Mouse (Mus musculus) hindbrain, embryonic 11.5 days (tissue): ENCODE data around the gene Txlnb. TPM values are rescaled to one million over a fixed set of nuclear protein-coding genes. Genes with fewer than 3 reads are reported as not detected.
"Not testable (repeated sequence)": the region's sequence is repeated elsewhere in the genome, so short reads cannot be mapped to it uniquely, and the experiment has no call there.

ENCODE experiments used
- ATAC-seq: fragments of 200-750 bp; cut with Nextera tagmentation; 2 replicates; pipeline ENCODE4 v1.8.0; 2017; ENCODE audit warnings: mild to moderate bottlenecking, moderate TSS enrichment, moderate library complexity; ENCODE audit not compliant: low FRiP score
- DNase-seq: peaks from one replicate; pipeline ENCODE4 v3.0.0-alpha.2; 2015; ENCODE audit warnings: low spot score
- H3K27ac ChIP-seq: fragments of 300-500 bp; sonication (generic); 2 replicates; pipeline ENCODE4 v1.5.1; 2014; ENCODE audit warnings: mild to moderate bottlenecking, low read depth, low read length
- H3K27me3 ChIP-seq: fragments of 300-500 bp; sonication (generic); 2 replicates; pipeline ENCODE4 v1.6.1; 2014; ENCODE audit warnings: mild to moderate bottlenecking, low read length, moderate library complexity, mixed read lengths; ENCODE audit not compliant: control insufficient read depth, insufficient read depth
- H3K36me3 ChIP-seq: fragments of 300-500 bp; sonication (generic); 2 replicates; pipeline ENCODE4 v1.6.1; 2014; ENCODE audit warnings: mild to moderate bottlenecking, low read length, moderate library complexity, mixed read lengths; ENCODE audit not compliant: control insufficient read depth, insufficient read depth
- H3K4me1 ChIP-seq: fragments of 300-500 bp; sonication (generic); replicated peaks from 2 replicates; pipeline ENCODE4 v1.6.1; 2014; ENCODE audit warnings: low read length, mixed read lengths; ENCODE audit not compliant: control insufficient read depth, insufficient read depth
- H3K4me2 ChIP-seq: fragments of 300-500 bp; sonication (generic); replicated peaks from 2 replicates; pipeline ENCODE4 v1.6.1; 2014; ENCODE audit warnings: mild to moderate bottlenecking, low read depth, low read length
- H3K4me3 ChIP-seq: fragments of 300-500 bp; sonication (generic); 2 replicates; pipeline ENCODE4 v1.5.1; 2014; ENCODE audit warnings: low read depth, low read length
- H3K9ac ChIP-seq: fragments of 300-500 bp; sonication (generic); 2 replicates; pipeline ENCODE4 v1.6.1; 2014; ENCODE audit warnings: low read depth, low read length
- H3K9me3 ChIP-seq: fragments of 300-500 bp; sonication (generic); 2 replicates; pipeline ENCODE4 v1.6.1; 2016; ENCODE audit warnings: low read length; ENCODE audit not compliant: control insufficient read depth
- WGBS: fragments of 180-500 bp; shearing (Covaris S2); extraction: QIAGEN DNeasy Blood & Tissue Kit; methylation state at CpG from one replicate; pipeline ENCODE4 v1.1.7; 2014; 5-methylcytosine and 5-hydroxymethylcytosine counted together
- polyA plus RNA-seq: library from polyadenylated mRNA; unstranded; fragments of >200 nt; fragmentation: Nextera tagmentation; extraction: Ambion mirVana; gene quantifications from 2 replicates; pipeline ENCODE4 v1.2.1, GENCODE M21; 2014

The Txlnb gene
- polyA plus RNA-seq, 1 experiment from 2014 or later, result 7.2 TPM

- Histone ChIP-seq H3K4me1 (no peaks in the 10 kb centered on the region), H3K27ac (no peak overlapping the region), H3K4me2 (no peak overlapping the region), H3K27me3 (no peaks in the 10 kb centered on the region), H3K4me3 (no peak overlapping the region), H3K9me3 (no peaks in the 10 kb centered on the region), H3K9ac (no peak overlapping the region), H3K36me3 (no peaks in the 10 kb centered on the region)
- ATAC-seq (no peak), DNase-seq (no peak)
- 91% methylated on average over 3 of the region's 3 CpGs for WGBS
Measured at GRCm38 (mm10) chr10:17774366-17774765, 21.7 kb upstream of the Txlnb start.

DNA sequence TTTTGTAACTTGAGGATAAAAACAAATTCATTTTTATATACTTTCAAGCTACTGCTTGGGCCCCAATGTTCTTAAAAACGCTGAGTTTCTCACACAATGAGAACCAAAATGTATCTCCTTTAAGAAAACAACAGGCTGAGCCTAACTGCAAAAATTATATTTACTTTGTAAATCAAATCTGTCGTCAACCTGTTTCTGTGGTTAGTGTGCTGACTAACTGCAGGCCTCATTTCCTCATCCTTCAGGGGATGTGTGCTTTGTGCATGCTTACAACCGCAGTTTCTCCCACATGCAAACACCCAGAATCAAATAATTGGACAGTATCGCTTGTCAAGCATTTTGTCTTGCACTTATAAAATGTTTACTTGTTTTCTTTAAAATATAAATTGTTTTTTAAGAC lies 20.9 kb upstream of the Txlnb start:
- H3K4me1 ChIP-seq, result no peaks in the 10 kb centered on the region
- no peak for DNase-seq

DNA sequence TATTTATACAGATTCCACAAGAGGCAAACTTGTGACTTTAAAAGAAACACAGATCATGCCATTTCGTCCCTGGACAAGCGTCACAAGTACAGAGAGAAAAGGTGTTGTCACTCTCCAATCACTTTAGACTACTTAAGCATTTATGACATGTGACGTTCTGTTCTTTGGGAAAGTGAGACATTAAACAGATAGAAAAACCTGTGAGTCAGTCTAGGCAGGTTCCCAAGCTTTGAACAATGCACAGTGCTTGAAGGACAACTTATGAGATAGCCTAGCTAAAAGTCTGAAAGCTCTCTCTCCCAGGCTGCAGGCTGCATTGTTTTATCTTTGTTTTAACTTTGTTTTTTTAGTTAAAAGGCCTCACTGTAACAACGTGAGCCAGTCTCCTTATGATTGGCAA lies 19.3 kb upstream of the Txlnb start:
- not testable (repeated sequence) for H3K9me3 ChIP-seq, H3K4me3 ChIP-seq, DNase-seq, H3K9ac ChIP-seq, H3K4me1 ChIP-seq, H3K4me2 ChIP-seq, ATAC-seq, H3K27ac ChIP-seq, H3K36me3 ChIP-seq, H3K27me3 ChIP-seq
- 82% methylated on average over 4 of the region's 4 CpGs for WGBS

More for the DNA sequence above, 20.9 kb upstream of the Txlnb start:
- Histone ChIP-seq H3K36me3 (no peaks in the 10 kb centered on the region), H3K4me3 (no peak overlapping the region), H3K4me2 (no peak overlapping the region), H3K27me3 (no peaks in the 10 kb centered on the region), H3K9ac (no peak overlapping the region), H3K9me3 (no peaks in the 10 kb centered on the region), H3K27ac (no peak overlapping the region)
- no peak for ATAC-seq
- 78% methylated on average over 4 of the region's 4 CpGs for WGBS

- Histone ChIP-seq H3K4me2 (no peak overlapping the region), H3K9me3 (no peaks in the 10 kb centered on the region), H3K4me1 (no peaks in the 10 kb centered on the region), H3K27ac (no peak overlapping the region), H3K27me3 (no peaks in the 10 kb centered on the region), H3K36me3 (no peaks in the 10 kb centered on the region), H3K4me3 (no peak overlapping the region), H3K9ac (no peak overlapping the region)
- DNase-seq (no peak), ATAC-seq (no peak)
- WGBS, result 78% methylated on average over 3 of the region's 3 CpGs
Measured at GRCm38 (mm10) chr10:17786771-17787170, 9.3 kb upstream of the Txlnb start.

- WGBS, result 74% methylated on average over 1 of the region's 1 CpGs
- H3K9ac ChIP-seq, result no peak overlapping the region
- DNase-seq, result no peak
- H3K4me3 ChIP-seq, result no peak overlapping the region
- H3K4me1 ChIP-seq, result no peaks in the 10 kb centered on the region
- ATAC-seq, result no peak
- H3K4me2 ChIP-seq, result no peak overlapping the region
- H3K27ac ChIP-seq, result no peak overlapping the region
- H3K36me3 ChIP-seq, result no peaks in the 10 kb centered on the region
- no peaks in the 10 kb centered on the region for H3K27me3 ChIP-seq
- H3K9me3 ChIP-seq, result no peaks in the 10 kb centered on the region
Measured at GRCm38 (mm10) chr10:17787938-17788337, 8.1 kb upstream of the Txlnb start.

DNA sequence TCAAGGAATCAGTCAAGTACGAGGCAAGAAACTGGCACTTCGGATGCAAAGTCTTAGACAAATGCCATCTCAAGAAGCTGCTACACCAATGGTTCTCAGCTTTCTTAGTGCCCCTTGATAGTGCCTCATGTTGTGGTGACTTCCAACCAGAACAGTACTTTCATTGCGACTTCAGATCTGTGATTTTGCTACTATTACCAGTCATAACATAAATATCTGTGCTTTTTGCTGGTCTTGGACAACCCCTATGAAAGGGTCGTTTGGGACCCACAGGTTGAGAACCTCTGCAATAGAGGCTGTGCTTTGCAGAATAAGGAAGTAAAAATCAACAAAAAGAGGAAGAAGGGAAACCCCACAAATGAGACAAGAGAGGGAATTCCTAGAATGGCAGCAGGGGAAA lies 7.7 kb upstream of the Txlnb start:
- no peak overlapping the region for H3K9ac ChIP-seq
- no peaks in the 10 kb centered on the region for H3K36me3 ChIP-seq
- H3K4me1 ChIP-seq, result no peaks in the 10 kb centered on the region
- H3K4me2 ChIP-seq, result no peak overlapping the region
- H3K9me3 ChIP-seq, result no peaks in the 10 kb centered on the region
- no peak for ATAC-seq
- H3K27me3 ChIP-seq, result no peaks in the 10 kb centered on the region
- H3K27ac ChIP-seq, result no peak overlapping the region
- no peak for DNase-seq
- 91% methylated on average over 4 of the region's 4 CpGs for WGBS
- no peak overlapping the region for H3K4me3 ChIP-seq

DNA sequence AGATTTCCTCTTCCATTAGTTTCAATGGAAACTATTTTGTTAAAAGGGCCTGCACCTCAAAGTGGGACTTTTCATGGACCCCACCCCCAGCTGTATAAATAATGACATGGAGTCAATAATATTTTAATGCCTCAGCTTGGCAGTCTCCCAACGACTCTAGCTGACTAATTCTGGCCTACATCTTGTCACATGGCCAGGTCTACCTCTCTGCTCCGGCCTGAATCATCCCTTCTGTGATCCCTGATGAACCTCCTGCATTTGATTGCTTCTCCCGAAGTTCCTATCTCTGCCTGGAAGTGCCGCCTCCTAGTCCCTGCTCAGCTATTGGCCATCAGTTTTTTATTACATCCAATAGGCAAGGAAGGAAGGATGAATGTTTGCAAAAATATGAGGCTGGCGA lies 2.1 kb upstream of the Txlnb start:
- no peak overlapping the region for H3K4me3 ChIP-seq
- no peak overlapping the region for H3K9ac ChIP-seq
- 95% methylated on average over 5 of the region's 5 CpGs for WGBS
- no peak overlapping the region for H3K27ac ChIP-seq
- DNase-seq (no peak), ATAC-seq (no peak)
- no peaks in the 10 kb centered on the region for H3K4me1 ChIP-seq
- H3K27me3 ChIP-seq, result no peaks in the 10 kb centered on the region
- H3K36me3 ChIP-seq, result no peaks in the 10 kb centered on the region
- H3K9me3 ChIP-seq, result no peaks in the 10 kb centered on the region
- no peak overlapping the region for H3K4me2 ChIP-seq

GRCm38 (mm10) chr10:17794443-17794842 lies 1.6 kb upstream of the Txlnb start:
- Histone ChIP-seq H3K4me2 (no peak overlapping the region), H3K9me3 (no peaks in the 10 kb centered on the region), H3K27ac (no peak overlapping the region), H3K9ac (no peak overlapping the region), H3K4me1 (no peaks in the 10 kb centered on the region), H3K4me3 (no peak overlapping the region), H3K27me3 (no peaks in the 10 kb centered on the region), H3K36me3 (no peaks in the 10 kb centered on the region)
- no peak for ATAC-seq
- 86% methylated on average over 5 of the region's 5 CpGs for WGBS
- DNase-seq, result no peak

GRCm38 (mm10) chr10:17795227-17795626 lies 799 bp upstream of the Txlnb start:
- Histone ChIP-seq H3K4me1 (no peaks in the 10 kb centered on the region), H3K9ac (no peak overlapping the region), H3K36me3 (no peaks in the 10 kb centered on the region), H3K27me3 (no peaks in the 10 kb centered on the region), H3K9me3 (no peaks in the 10 kb centered on the region), H3K4me3 (no peak overlapping the region), H3K27ac (0 out of 2 replicates have a peak overlapping the region, but pooled peaks have one; percentile 83), H3K4me2 (no peak overlapping the region)
- 86% methylated on average over 4 of the region's 4 CpGs for WGBS
- ATAC-seq (no peak), DNase-seq (peak; percentile 4)
